Mouse (Mus musculus) left cerebral cortex, postnatal 4 days (tissue): ENCODE data around the gene Tmprss2. TPM values are rescaled to one million over a fixed set of nuclear protein-coding genes. Genes with fewer than 3 reads are reported as not detected.

Source experiments
- DNase-seq: peaks from one replicate; pipeline ENCODE4 v3.0.0-alpha.2; 2022
- intact Hi-C: fragments of 180-260 bp; cut with DNase I; formaldehyde crosslinking; loops from one replicate; pipeline ENCODE4 v1.15.1; 2025
- total RNA-seq, 2 experiments: library from RNA; stranded (reverse); gene quantifications; 2 replicates each; pipeline ENCODE4 v1.2.3; 2021

Gene Tmprss2
- total RNA-seq, result not detected

- no peak for DNase-seq
- intact Hi-C loops, result no loop called here
Measured at GRCm38 (mm10) chr16:97610939-97611338, at the start of gene Tmprss2. TSS of gene Tmprss2 (minus strand) at chr16:97611195.

GRCm38 (mm10) chr16:97659225-97659658 lies 48.2 kb upstream of the Tmprss2 start:
- DNase-seq, result no peak
- intact Hi-C loops, result no loop called here

- no peak for DNase-seq
- intact Hi-C loops, result no loop called here
Measured at GRCm38 (mm10) chr16:97658481-97658880, 47.5 kb upstream of the Tmprss2 start.

GRCm38 (mm10) chr16:97655800-97656199 lies 44.8 kb upstream of the Tmprss2 start:
- intact Hi-C loops, result no loop called here

GRCm38 (mm10) chr16:97649522-97650188 lies 38.7 kb upstream of the Tmprss2 start:
- DNase-seq, result no peak
- intact Hi-C loops, result no loop called here

More at GRCm38 (mm10) chr16:97655800-97656199, 44.8 kb upstream of the Tmprss2 start:
- DNase-seq, result no peak

GRCm38 (mm10) chr16:97644681-97645080 lies 33.7 kb upstream of the Tmprss2 start:
- no peak for DNase-seq
- intact Hi-C loops, result no loop called here

GRCm38 (mm10) chr16:97639630-97640029 lies 28.6 kb upstream of the Tmprss2 start:
- DNase-seq, result no peak
- intact Hi-C loops, result no loop called here

- DNase-seq, result no peak
- intact Hi-C loops, result no loop called here
Measured at GRCm38 (mm10) chr16:97632880-97633484, 22.0 kb upstream of the Tmprss2 start.

GRCm38 (mm10) chr16:97623166-97623565 lies 12.2 kb upstream of the Tmprss2 start:
- intact Hi-C loops, result no loop called here

GRCm38 (mm10) chr16:97622383-97622889 lies 11.4 kb upstream of the Tmprss2 start:
- DNase-seq, result no peak

More at GRCm38 (mm10) chr16:97623166-97623565, 12.2 kb upstream of the Tmprss2 start:
- DNase-seq, result no peak

GRCm38 (mm10) chr16:97618285-97618684 lies 7.3 kb upstream of the Tmprss2 start:
- intact Hi-C loops, result no loop called here

More at GRCm38 (mm10) chr16:97622383-97622889, 11.4 kb upstream of the Tmprss2 start:
- intact Hi-C loops, result no loop called here

GRCm38 (mm10) chr16:97612009-97612408 lies 1.0 kb upstream of the Tmprss2 start:
- intact Hi-C loops, result no loop called here
- no peak for DNase-seq

More at GRCm38 (mm10) chr16:97618285-97618684, 7.3 kb upstream of the Tmprss2 start:
- DNase-seq, result no peak

- DNase-seq, result no peak
- intact Hi-C loops, result no loop called here
Measured at GRCm38 (mm10) chr16:97610246-97610645, 749 bp downstream of the Tmprss2 start.

GRCm38 (mm10) chr16:97609676-97610075 lies 1.3 kb downstream of the Tmprss2 start:
- intact Hi-C loops, result no loop called here
- DNase-seq, result no peak

- intact Hi-C loops, result no loop called here
- no peak for DNase-seq
Measured at GRCm38 (mm10) chr16:97607956-97608355, 3.0 kb downstream of the Tmprss2 start.

GRCm38 (mm10) chr16:97606829-97607228 lies 4.2 kb downstream of the Tmprss2 start:
- DNase-seq, result no peak

GRCm38 (mm10) chr16:97605957-97606721 lies 4.9 kb downstream of the Tmprss2 start:
- no peak for DNase-seq
- intact Hi-C loops, result no loop called here

More at GRCm38 (mm10) chr16:97606829-97607228, 4.2 kb downstream of the Tmprss2 start:
- intact Hi-C loops, result no loop called here

GRCm38 (mm10) chr16:97602256-97602655 lies 8.7 kb downstream of the Tmprss2 start:
- intact Hi-C loops, result no loop called here
- peak; percentile 50 for DNase-seq

- intact Hi-C loops, result no loop called here
Measured at GRCm38 (mm10) chr16:97600591-97600990, 10.4 kb downstream of the Tmprss2 start.

GRCm38 (mm10) chr16:97598046-97598445 lies 12.9 kb downstream of the Tmprss2 start:
- intact Hi-C loops, result no loop called here
- DNase-seq, result no peak

More at GRCm38 (mm10) chr16:97600591-97600990, 10.4 kb downstream of the Tmprss2 start:
- no peak for DNase-seq
